Mouse (Mus musculus): Measurements from ENCODE around the gene Asap2. TPM values are rescaled to one million over a fixed set of nuclear protein-coding genes. Genes with fewer than 3 reads are reported as not detected.

The Asap2 gene
- total RNA-seq, 2 experiments from 2014 or later: 38.6 to 40.1 TPM

DNA sequence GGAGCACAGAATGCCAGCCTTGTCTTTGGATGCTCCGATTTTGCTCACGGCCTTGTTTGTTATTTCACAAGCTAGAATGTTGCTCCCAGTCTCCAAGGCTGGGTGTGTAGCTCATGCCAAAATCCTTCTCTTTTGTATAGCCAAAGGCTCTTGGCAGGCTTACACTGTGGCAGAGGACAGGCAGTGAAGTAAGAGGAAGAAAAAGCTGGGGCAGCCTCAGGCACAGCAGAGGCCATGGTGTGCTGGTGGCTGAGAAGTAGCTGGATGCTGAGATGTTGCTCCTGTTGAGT lies 146.1 kb downstream of the Asap2 start:
- peak in 1 of 2 experiments; percentile 64 for DNase-seq (ENCODE audit: low spot score in 2 of 2)
- peak overlapping the region; percentile 89 for H3K27ac ChIP-seq
- no peak for TF ChIP-seq CTCF (conservative IDR thresholded peaks at IDR 0.05)
- H3K4me3 ChIP-seq: no peak overlapping the region

DNA sequence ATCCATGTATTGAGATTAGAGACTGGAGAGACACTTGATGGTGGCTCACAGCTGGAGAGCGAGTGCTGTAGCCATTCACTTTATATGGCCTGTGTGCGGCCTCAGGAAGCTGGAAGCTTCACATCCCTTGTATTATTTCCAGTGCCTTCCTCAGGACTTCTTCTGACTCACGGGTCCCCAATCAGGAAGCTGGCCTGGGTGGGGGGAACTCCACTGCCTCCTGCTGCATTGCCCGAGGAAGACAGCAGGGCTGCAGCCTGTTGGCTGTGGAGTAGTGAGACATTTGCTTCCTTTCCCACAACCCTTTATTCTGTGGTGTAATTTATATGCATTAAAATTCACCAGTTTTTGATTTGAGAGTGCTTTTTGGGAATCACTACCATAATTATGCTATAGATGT lies 149.3 kb downstream of the Asap2 start:
- TF ChIP-seq CTCF (conservative IDR thresholded peaks at IDR 0.05): peak; percentile 47
- Histone ChIP-seq H3K4me3 (no peak overlapping the region), H3K27ac (peak overlapping the region; percentile 62)
- no peak for DNase-seq (ENCODE audit: low spot score in 2 of 2)

DNA sequence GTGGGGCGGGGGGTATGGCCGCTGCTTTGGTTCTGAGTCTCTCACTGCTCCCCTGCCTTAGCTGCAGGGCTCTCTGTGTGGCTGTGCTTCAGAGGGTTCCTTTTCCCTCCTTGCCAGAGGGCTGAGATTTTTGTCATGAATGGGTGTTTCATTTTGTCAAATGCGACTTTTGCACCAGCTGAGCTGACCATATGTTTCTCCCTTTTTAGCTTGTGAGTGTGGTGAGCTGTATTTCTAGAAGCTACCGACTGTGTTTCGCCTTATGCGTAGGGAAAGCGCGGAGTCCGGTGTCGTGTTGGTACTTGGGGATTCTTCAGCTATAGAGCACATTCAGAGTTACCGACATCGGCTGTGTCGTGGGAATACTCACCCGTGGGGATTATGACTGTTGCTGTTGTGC lies 149.9 kb downstream of the Asap2 start:
- DNase-seq (ENCODE audit: low spot score in 2 of 2): peak; percentile 61 to 71
- Histone ChIP-seq H3K27ac (0 out of 2 replicates have a peak overlapping the region, but pooled peaks have one; percentile 62), H3K4me3 (peak overlapping the region; percentile 31; the same call in 1 of the 2 replicates)
- no peak for TF ChIP-seq CTCF (conservative IDR thresholded peaks at IDR 0.05)

DNA sequence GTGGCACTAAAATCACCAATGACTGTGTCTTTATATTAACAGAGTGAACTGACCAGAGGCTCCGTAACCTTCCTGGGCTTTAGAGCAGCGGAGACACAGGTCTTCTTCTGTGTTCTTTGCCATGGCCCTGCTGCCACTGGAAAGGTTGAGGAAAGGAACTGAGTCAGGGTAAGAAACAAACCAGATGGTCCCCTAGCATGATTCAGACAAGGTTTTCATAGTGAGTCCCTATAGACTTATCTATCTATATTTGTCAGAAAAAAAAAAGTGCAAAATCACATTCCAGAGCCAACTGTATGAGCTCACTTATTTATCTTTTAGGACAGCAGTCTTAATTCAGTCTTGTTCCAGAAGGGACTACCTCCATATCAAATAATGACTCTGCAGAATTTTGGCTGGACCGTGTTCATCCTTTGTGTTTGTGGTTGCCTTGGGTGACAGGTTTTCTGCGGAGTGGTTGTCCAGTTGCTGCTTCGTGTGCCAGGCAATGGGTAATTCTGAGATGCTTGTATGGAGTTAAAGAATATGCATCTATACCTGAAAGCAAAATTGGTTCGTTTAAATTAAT lies 150.6 kb downstream of the Asap2 start:
- TF ChIP-seq CTCF (conservative IDR thresholded peaks at IDR 0.05): no peak
- no peak for DNase-seq (ENCODE audit: low spot score in 2 of 2)
- H3K4me3 ChIP-seq: no peak overlapping the region
- peak overlapping the region; percentile 53; the same call in 1 of the 2 replicates for H3K27ac ChIP-seq

DNA sequence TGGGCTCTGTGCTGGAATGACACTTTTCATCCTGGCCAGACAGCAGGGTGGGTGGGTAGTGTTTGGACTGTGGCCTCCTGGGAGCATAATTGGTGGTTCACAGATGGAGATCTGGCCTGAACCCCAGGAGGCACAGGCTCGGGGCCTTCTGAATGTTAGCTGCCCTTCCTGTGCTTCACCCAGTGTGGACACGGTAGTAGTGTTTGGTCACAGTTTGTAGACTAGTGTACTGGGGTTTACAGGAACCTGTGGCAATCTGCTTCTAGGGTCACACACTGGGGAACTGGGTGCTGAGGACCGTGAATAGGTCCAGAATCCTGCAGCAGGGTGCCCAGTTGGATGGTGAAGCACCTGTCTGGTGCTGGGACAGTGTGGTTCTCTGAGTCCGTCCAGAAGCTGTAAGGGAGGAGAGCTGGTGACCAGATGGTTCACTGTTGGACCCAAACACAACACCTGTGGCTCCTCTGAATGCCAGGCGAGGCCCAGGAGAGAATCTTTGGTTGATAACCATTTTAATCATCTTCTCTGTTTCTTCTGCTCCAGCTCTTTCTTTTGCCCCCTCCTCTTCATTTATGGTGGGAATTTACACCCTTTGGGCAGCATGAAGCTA lies 151.5 kb downstream of the Asap2 start:
- TF ChIP-seq CTCF (conservative IDR thresholded peaks at IDR 0.05): no peak

DNA sequence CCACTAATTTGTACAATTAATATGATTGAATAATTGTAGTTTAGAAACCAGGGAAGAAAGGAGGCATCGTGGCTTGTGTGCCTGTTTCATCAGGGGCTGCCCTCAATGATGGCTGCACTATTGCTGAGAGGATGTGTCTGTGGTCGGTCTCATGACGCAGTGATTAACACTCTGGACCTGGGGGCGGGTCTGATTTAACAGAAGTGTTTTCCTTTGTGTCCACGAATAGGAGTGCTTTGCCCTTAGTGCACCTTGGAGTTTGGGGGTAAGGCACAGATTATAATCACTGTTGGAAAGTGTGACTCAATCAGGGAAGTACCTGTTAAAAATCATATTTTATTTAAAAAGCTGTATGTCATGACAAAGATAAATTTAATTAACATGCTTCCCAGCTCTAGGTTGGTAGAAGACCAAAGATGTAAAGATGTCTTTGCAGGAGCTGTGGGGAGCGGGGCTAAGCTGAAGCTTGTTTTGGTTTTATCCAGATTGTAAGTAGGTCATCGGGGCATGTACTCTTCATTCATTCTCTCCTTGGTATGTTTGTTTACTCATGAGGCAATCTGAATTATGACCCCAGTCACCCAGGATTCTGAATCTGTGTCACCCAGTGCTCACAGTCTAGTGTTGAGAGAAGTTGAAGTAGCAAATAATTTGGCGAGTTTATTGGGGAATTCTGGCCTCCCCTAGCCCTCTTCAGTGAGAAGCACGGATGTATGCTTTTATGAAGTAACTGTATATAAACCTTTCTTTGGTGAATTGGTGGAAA lies 152.4 kb downstream of the Asap2 start:
- Histone ChIP-seq H3K4me3 (no peak overlapping the region), H3K27ac (no peak overlapping the region)
- no peak for TF ChIP-seq CTCF (conservative IDR thresholded peaks at IDR 0.05)
- DNase-seq (ENCODE audit: low spot score in 2 of 2): no peak

More for the DNA sequence above, 151.5 kb downstream of the Asap2 start:
- no peak overlapping the region for H3K4me3 ChIP-seq
- peak overlapping the region; percentile 53; the same call in 1 of the 2 replicates for H3K27ac ChIP-seq
- no peak for DNase-seq (ENCODE audit: low spot score in 2 of 2)

DNA sequence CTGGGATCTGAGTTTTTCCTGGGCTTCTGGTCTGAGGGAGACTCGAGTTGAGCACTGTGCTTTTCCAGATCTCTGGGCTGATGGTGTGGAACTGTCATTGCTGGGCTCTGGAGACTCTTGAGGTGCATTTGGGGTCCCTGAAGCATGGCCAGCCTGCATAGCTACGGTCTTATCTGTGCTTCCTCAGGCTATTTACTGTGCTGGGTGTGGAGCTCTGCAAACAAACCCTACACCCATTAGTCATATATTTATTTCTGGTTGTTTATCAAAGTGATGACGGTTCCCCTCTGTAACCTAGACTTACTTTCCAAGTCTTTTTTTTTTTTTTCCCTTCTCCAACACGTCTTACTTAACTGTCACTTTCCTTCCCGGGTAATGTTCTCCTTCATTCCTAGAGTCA lies 154.3 kb downstream of the Asap2 start:
- H3K4me3 ChIP-seq: no peak overlapping the region
- TF ChIP-seq CTCF (conservative IDR thresholded peaks at IDR 0.05): no peak
- no peak overlapping the region for H3K27ac ChIP-seq
- DNase-seq (ENCODE audit: low spot score in 2 of 2): no peak

DNA sequence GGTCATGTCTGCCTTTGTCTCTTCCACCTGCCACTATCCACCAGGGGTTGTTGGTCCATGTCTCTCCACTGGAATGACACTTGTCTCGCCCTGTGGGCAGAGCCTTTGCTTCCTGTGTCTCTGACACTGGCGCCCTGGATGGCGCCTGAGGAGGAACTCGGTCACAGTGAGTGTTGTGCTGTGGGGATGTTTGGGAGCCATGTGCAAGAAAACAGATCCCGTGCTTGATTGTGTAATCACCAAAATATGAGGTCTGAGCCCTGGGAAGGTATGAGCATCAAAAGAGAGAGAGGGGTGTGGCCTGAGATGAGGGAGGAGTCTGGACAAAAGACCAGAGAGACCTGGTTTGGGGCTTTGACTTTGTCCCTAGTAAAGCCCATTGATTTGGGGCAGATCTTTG lies 154.8 kb downstream of the Asap2 start:
- no peak overlapping the region for H3K4me3 ChIP-seq
- no peak overlapping the region for H3K27ac ChIP-seq
- no peak for TF ChIP-seq CTCF (conservative IDR thresholded peaks at IDR 0.05)
- no peak for DNase-seq (ENCODE audit: low spot score in 2 of 2)

DNA sequence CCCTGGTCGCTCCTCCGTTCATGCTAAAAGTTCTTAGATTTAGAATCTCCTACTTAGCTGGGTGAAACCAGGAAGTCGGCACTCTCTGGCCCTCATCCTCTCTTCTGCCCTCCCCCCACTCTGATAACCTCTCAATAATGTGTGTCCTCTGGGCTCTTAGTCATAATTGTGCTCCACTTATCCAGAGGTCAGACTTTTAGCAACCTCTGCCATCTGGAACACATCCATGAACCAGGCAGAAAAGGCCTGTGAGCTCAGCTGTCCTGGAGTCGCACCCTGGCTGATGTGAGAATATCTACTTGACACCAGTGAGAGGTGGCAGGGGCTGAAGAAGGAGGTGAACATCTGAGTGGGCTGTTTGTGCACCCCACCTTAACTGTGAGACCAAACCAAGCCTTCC lies 156.6 kb downstream of the Asap2 start:
- no peak for TF ChIP-seq CTCF (conservative IDR thresholded peaks at IDR 0.05)
- DNase-seq (ENCODE audit: low spot score in 2 of 2): no peak
- H3K4me3 ChIP-seq: no peak overlapping the region
- no peak overlapping the region for H3K27ac ChIP-seq

DNA sequence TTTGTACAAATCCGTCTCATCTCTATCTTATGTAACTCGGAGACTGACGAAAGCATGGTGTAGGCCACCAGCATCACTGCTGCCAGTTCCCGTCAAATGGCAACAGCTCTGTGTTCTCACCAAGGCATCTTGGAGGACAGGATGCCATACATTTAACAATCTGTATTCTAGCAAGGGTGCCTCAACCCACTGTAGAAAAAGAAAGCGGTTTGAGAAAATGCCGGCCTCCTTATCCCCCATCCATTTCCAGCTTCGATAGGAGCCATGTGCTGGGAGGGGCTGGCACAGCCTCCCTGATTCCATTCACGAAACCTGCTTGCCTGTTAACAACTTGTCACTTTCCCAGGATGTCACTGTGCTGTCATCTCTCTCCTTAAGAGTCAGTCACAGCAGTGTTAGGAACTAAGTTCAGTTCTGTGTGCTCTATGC lies 163.0 kb downstream of the Asap2 start:
- peak overlapping the region; percentile 86 for H3K27ac ChIP-seq
- peak; percentile 74 to 88 for DNase-seq (ENCODE audit: low spot score in 2 of 2)
- no peak for TF ChIP-seq CTCF (conservative IDR thresholded peaks at IDR 0.05)
- H3K4me3 ChIP-seq: no peak overlapping the region

DNA sequence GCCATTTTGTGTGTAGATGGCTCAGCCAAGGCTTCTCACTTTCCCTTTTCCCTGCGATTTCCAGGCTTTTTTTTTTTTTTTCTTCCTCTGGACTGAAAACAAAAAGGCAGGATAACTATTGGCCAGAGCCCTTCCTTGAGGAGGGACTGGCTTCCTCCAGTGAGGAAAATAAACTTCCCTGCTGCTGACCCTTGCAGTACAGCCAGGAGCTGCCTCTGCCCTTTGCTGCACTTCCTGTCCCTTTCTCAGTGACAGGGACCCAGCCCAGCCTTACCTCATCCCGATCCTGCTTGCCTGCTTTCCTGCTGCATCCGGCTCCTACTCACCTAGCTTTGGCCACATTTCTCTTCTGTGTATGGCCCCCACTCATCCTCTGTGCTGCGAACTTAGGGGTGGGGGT lies 164.8 kb downstream of the Asap2 start:
- H3K27ac ChIP-seq: peak overlapping the region; percentile 86
- TF ChIP-seq CTCF (conservative IDR thresholded peaks at IDR 0.05): no peak

DNA sequence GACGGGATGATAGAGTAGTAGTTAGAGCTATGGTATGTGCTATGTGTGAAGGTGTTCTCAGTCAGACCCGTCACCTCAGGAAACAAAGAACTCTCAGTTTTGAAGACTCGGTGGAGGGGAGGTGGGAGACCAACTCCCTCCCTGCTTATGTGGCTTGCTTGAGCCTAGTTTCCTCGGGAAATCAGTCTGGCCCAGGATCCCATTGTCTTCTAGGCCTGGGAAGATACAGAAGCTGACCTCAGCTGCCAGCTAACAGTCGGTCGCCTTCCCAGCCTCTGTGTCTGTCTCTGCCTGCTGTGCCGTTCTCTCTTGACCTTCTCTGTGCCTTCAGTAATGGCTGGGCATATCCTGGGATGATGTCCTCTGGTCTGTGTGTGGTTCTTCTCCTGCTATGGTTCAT lies 169.0 kb downstream of the Asap2 start:
- TF ChIP-seq CTCF (conservative IDR thresholded peaks at IDR 0.05): no peak
- no peak for DNase-seq (ENCODE audit: low spot score in 2 of 2)
- Histone ChIP-seq H3K4me3 (no peak overlapping the region), H3K27ac (peak overlapping the region; percentile 67; the same call in 1 of the 2 replicates)

More for the DNA sequence above, 164.8 kb downstream of the Asap2 start:
- DNase-seq (ENCODE audit: low spot score in 2 of 2): no peak
- H3K4me3 ChIP-seq: no peak overlapping the region

DNA sequence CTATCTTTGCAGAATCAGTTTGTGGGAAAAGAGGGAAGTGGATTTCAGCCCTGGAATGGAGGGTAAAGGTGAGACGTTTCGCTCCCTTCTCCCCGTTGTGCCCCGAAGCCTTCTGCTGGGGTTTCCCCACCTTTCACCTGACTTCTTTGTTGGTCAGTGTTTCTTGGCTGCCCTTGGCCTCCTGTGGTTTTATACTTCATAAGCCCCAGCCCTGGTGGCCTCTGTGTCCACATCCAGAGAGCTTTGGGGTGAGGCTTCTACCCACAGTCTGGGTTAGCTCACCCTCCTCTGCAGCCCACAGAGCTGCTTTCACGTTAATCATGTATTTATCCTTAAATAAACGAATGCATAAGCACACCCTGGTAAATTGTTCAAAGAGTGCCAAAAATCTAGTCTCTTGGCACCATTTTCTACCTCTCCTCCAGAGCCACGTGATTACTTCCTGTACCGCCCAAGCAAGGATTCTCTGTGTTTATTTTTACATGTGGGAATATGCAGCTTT lies 170.1 kb downstream of the Asap2 start:
- H3K27ac ChIP-seq: peak overlapping the region; percentile 67

More for the DNA sequence above, 170.1 kb downstream of the Asap2 start:
- DNase-seq (ENCODE audit: low spot score in 2 of 2): peak in 1 of 2 experiments; percentile 38
- peak overlapping the region; percentile 22; the same call in 1 of the 2 replicates for H3K4me3 ChIP-seq
- TF ChIP-seq CTCF (conservative IDR thresholded peaks at IDR 0.05): no peak

Measured in layer of hippocampus, adult 2 months (tissue).